Mouse (Mus musculus) lung, adult 2 months (tissue): Measurements from ENCODE around the gene Gm2564. TPM values are rescaled to one million over a fixed set of nuclear protein-coding genes. Genes with fewer than 3 reads are reported as not detected.
"Not testable (repeated sequence)": the region's sequence is repeated elsewhere in the genome, so short reads cannot be mapped to it uniquely, and the experiment has no call there.

Experiments used
- DNase-seq: peaks from one replicate; pipeline ENCODE4 v3.0.0; 2022
- H3K4me1 ChIP-seq: fragments of 200-500 bp; 2 replicates; pipeline ENCODE4 v1.6.1; 2011; ENCODE audit warnings: low read length; ENCODE audit not compliant: control insufficient read depth, insufficient read depth
- H3K4me3 ChIP-seq: fragments of 200-500 bp; replicated peaks from 2 replicates; pipeline ENCODE3; 2011; ENCODE audit warnings: low read depth, mild to moderate bottlenecking, control low read depth, low read length; ENCODE audit errors: extremely low read depth
- WGBS: fragments of 180-500 bp; shearing (Covaris S2); methylation state at CpG from one replicate; pipeline ENCODE4 v1.1.7; 2018; 5-methylcytosine and 5-hydroxymethylcytosine counted together
- polyA plus RNA-seq: library from polyadenylated mRNA; depleted of rRNA; stranded (reverse); fragments of >200 nt; gene quantifications from 2 replicates; pipeline ENCODE4 v1.2.3, GENCODE M21; 2012; rRNA removed

The Gm2564 gene
- 4.9 and 7.1 TPM in 2 replicates for polyA plus RNA-seq

- WGBS, result no CpG with 5 or more reads among the region's 8 CpGs
- H3K4me3 ChIP-seq, H3K4me1 ChIP-seq, DNase-seq: not testable (repeated sequence)
Observed at GRCm38 (mm10) chr4:42629419-42629818, at the start of gene Gm2564. Gene Gm2564 (plus strand): TSS chr4:42629719.

DNA sequence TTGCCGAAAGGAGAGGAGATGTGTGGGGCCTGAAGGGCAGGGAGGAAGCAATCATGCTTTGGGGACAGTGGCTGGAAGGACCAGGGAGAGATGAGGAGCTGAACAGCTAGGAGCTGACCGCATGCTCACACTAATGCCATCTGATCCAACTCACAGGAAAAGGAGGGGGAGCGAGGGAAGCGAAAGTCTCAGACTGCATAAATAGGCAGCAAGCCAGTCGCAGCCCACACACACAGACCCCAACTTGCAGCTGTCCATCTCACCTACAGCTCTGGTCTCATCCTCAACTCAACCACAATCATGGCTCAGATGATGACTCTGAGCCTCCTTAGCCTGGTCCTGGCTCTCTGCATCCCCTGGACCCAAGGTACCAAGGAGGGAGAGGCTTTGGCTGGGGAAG is 17.6 kb upstream of the Gm2564 start, which contains the start of gene Gm10591:
TSS of gene Gm10591 (plus strand) at position 301 of the 400 bp plus-strand sequence.
- DNase-seq, H3K4me3 ChIP-seq, H3K4me1 ChIP-seq: not testable (repeated sequence)
- WGBS, result no CpG with 5 or more reads among the region's 5 CpGs

- not testable (repeated sequence) for H3K4me3 ChIP-seq, DNase-seq, H3K4me1 ChIP-seq
- WGBS, result no CpG with 5 or more reads among the region's 9 CpGs
Observed at GRCm38 (mm10) chr4:42654951-42655350, 25.4 kb downstream of the Gm2564 start, which contains the start of gene Ccl27b. Gene Ccl27b (plus strand): TSS chr4:42655251.

DNA sequence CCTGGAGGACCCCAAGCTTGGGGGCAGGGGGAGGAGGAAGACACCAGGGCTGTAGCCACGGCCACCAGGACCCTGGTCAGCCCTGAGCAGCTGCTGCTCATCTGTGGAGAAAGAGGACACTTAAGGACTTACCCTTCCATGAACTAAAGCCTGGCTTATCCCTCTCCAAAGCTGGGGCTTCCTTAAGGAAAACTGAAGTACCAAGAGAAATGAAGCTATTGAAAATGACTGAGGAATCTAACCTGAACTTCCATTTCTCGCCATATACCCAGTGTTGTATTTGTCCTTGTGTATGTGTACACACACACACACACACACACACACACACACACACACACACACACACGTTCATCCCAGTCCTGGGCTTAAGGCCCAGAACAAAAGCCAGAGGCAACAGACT is 32.3 kb downstream of the Gm2564 start, which contains the start of gene Il11ra2:
TSS of gene Il11ra2 (minus strand) at position 101 of the 400 bp plus-strand sequence.
- not testable (repeated sequence) for H3K4me1 ChIP-seq, DNase-seq, H3K4me3 ChIP-seq
- WGBS, result no CpG with 5 or more reads among the region's 3 CpGs

- WGBS, result no CpG with 5 or more reads among the region's 4 CpGs
- DNase-seq, H3K4me3 ChIP-seq, H3K4me1 ChIP-seq: not testable (repeated sequence)
Observed at GRCm38 (mm10) chr4:42675415-42675814, 45.9 kb downstream of the Gm2564 start.

DNA sequence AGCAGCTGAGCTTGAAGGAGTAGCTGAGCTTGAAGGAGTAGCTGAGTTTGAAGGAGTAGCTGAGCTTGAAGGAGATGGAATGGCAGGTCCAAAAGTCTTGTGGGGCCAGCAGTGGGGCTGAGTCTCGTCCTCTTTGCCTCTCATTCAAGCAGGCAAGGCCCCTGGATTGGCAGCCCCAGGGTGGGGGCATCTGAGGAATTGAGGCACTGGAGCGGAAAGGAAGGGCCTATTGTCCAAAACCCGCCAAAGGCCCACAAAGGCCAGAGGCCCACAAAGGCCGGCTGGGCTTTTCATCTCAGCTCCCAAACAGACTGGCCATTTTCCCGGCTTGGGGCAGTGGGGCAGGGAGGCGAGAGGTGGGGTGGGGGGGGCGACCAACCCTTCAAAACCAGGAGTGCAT is 49.8 kb downstream of the Gm2564 start:
- not testable (repeated sequence) for DNase-seq, H3K4me1 ChIP-seq, H3K4me3 ChIP-seq
- WGBS, result no CpG with 5 or more reads among the region's 7 CpGs

DNA sequence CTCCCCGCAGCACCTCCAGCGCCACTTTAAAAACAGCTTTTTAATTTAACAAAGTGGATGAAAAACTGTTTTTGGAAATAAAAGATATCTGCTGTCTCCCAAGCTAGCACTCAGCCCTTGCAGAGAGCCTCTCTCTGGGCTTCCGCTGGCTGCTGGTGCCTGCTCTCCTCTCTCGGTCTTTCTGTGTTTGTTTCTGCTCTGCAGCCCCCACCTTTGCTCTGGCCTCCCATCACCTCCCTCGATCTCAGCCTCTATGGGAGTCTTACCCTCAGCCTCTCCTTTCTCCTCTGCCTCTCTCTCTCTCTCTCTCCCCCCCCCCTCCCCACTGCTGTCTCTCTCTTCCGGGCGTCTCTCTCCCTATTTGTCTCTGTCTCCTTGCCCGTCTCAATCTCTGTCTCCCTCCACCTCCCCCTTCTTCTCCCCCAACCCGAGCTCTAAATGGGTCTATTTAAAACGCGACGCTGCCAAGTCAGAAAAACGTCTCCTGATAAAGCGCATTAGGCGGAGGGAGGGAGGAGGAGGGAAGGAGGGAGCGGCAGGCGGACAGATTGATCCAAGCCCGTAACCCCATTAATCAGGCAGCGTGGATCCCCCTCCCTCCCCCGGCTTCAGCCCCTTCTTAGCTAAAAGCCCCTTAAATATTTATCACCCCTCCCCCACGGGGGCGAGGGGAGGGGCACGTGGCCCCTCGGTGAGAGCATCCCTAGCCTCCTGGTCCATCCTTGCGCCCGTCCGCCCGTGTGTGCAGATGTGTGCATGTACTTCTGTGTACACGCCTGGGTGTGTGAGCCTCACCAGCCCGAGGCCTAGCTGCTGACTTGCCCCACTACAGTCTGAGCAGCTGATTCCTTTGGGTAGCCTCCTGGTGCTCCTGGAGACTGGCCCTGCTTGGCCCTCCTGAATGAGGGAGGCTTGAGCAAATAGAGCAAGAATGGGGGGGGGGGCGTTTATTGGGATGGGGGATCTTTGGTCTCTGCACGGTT is 51.1 kb downstream of the Gm2564 start:
- not testable (repeated sequence) for H3K4me1 ChIP-seq, H3K4me3 ChIP-seq, DNase-seq
- WGBS, result no CpG with 5 or more reads among the region's 32 CpGs

Other genes starting within 250 kb of the Gm2564 start
- not detected in 2 replicates for gene Gm21586, start 190.3 kb upstream of the Gm2564 start, polyA plus RNA-seq
- 0.06 and 0.13 TPM in 2 replicates for gene Gm2163, start 163.0 kb upstream of the Gm2564 start, polyA plus RNA-seq
- gene Fam205a2, start 101.5 kb upstream of the Gm2564 start, polyA plus RNA-seq, result not detected in 2 replicates
- gene Gm10591, start 17.5 kb upstream of the Gm2564 start, polyA plus RNA-seq, result 4.7 and 12.9 TPM in 2 replicates
- not detected in 2 replicates for gene Ccl27b, start 25.5 kb downstream of the Gm2564 start, polyA plus RNA-seq
- gene Il11ra2, start 32.2 kb downstream of the Gm2564 start, polyA plus RNA-seq, result 0.09 and 0.46 TPM in 2 replicates
- 0.27 TPM in 1 of 2 replicates, not detected in the other for gene 4930578G10Rik, start 105.8 kb downstream of the Gm2564 start, polyA plus RNA-seq
- 14.3 and 16.4 TPM in 2 replicates for gene Ccl19, start 126.9 kb downstream of the Gm2564 start, polyA plus RNA-seq
- gene Ccl21a, start 144.3 kb downstream of the Gm2564 start, polyA plus RNA-seq, result 103 and 113 TPM in 2 replicates
- gene Fam205a1, start 224.2 kb downstream of the Gm2564 start, polyA plus RNA-seq, result not detected in 2 replicates
- gene Gm12394, start 227.1 kb downstream of the Gm2564 start, polyA plus RNA-seq, result not detected in 2 replicates
- gene Fam205c, start 244.5 kb downstream of the Gm2564 start, polyA plus RNA-seq, result not detected in 2 replicates